Mouse (Mus musculus) CH12.LX (cell line): ENCODE measurements around the gene Rora.

Experiments used
- CTCF ChIP-seq, 2 experiments: IDR thresholded peaks in 1 of 2; conservative IDR thresholded peaks in 1 of 2; 2 replicates each; pipeline ENCODE4 v1.5.1; 2011 to 2012; ENCODE audit warnings: low read depth in 2 of 2, low read length in 2 of 2, improper control_type of control experiment in 1 of 2, inconsistent platforms in 1 of 2, mild to moderate bottlenecking in 1 of 2, moderate library complexity in 1 of 2
- EP300 ChIP-seq: IDR thresholded peaks from 2 replicates; pipeline ENCODE4 v1.6.1; 2011; ENCODE audit warnings: low read length, improper control_type of control experiment
- ETS1 ChIP-seq: conservative IDR thresholded peaks from 2 replicates; pipeline ENCODE4 v1.6.1; 2012; ENCODE audit warnings: low read depth, mild to moderate bottlenecking, inconsistent platforms, low read length, improper control_type of control experiment, moderate library complexity
- HCFC1 ChIP-seq: IDR thresholded peaks from 2 replicates; pipeline ENCODE4 v1.6.1; 2012; ENCODE audit warnings: low read depth, mild to moderate bottlenecking, inconsistent platforms, low read length, improper control_type of control experiment
- KAT2A ChIP-seq: IDR thresholded peaks from 2 replicates; pipeline ENCODE4 v1.6.1; 2012; ENCODE audit warnings: low read length, improper control_type of control experiment, inconsistent platforms; ENCODE audit not compliant: insufficient replicate concordance
- MAX ChIP-seq: IDR thresholded peaks from 2 replicates; pipeline ENCODE4 v1.6.1; 2011; ENCODE audit warnings: low read length, improper control_type of control experiment
- MAZ ChIP-seq: IDR thresholded peaks from 2 replicates; pipeline ENCODE4 v1.6.1; 2012; ENCODE audit warnings: low read depth, mild to moderate bottlenecking, inconsistent platforms, low read length, improper control_type of control experiment, moderate library complexity
- POLR2A ChIP-seq: IDR thresholded peaks from 2 replicates; pipeline ENCODE4 v1.6.1; 2011; ENCODE audit warnings: low read depth, mild to moderate bottlenecking, improper control_type of control experiment, low read length
- SMC3 ChIP-seq: IDR thresholded peaks from 2 replicates; pipeline ENCODE4 v1.6.1; 2011; ENCODE audit warnings: low read depth, low read length, improper control_type of control experiment
- TCF12 ChIP-seq: IDR thresholded peaks from 2 replicates; pipeline ENCODE4 v1.6.1; 2014; ENCODE audit warnings: low read depth, mild to moderate bottlenecking, inconsistent platforms, low read length, improper control_type of control experiment
- USF2 ChIP-seq: conservative IDR thresholded peaks from 2 replicates; pipeline ENCODE4 v1.6.1; 2011; ENCODE audit warnings: low read depth, low read length, improper control_type of control experiment
- ZKSCAN1 ChIP-seq: IDR thresholded peaks from 2 replicates; pipeline ENCODE4 v1.6.1; 2012; ENCODE audit warnings: low read depth, inconsistent platforms, low read length, improper control_type of control experiment, borderline replicate concordance
- ZNF384 ChIP-seq: IDR thresholded peaks from 2 replicates; pipeline ENCODE4 v1.6.1; 2012; ENCODE audit warnings: low read depth, low read length, improper control_type of control experiment, inconsistent platforms

DNA sequence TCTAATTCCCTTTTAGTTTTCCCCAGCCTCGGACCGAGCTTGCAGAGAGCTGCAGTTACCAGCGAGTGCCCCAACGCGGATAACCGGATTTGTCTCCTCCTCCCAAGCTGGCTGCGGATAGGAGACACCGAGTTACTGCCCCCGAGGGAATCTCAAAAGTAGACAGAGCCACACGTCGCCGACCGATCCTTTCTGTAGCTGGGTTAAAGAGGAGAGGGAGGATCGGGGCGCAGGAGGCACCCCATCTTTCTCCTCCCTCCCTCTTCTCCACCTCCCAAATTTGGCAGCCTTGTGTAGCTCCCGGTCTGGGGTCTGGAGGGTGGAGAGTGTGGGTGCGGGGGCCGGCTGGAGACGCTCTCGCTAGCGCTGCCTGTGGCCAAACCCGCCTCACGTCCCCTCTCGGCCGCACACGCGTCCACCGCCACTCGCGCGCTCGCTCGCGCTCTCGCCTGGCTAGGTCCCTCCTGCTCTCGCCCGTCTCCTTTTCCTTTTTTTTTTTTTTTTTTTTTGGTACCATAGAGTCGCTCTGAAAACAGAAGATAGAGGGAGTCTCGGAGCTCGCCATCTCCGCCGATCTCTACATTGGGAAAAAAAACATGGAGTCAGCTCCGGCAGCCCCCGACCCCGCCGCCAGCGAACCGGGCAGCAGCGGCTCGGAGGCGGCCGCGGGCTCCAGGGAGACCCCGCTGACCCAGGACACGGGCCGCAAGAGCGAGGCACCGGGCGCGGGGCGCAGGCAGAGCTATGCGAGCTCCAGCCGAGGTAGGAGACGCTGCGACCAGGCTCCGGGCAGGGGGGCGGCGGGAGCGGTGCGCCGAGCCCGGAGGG lies at the start of gene Rora:
- TF ChIP-seq CTCF (conservative IDR thresholded peaks at IDR 0.05 in 1 of 2, IDR thresholded peaks at IDR 0.05 in 1 of 2; ENCODE audit: low read depth in 2 of 2, low read length in 2 of 2) (no peak), MAX (no peak), KAT2A (no peak), SMC3 (no peak), POLR2A (no peak), MAZ (no peak), ZNF384 (no peak), ZKSCAN1 (no peak), USF2 (no peak), HCFC1 (no peak), ETS1 (no peak), TCF12 (no peak), EP300 (no peak)
